Mouse (Mus musculus) cerebellum, adult 2 months (tissue): ENCODE results near the gene Setdb1.

ENCODE experiments used
- CTCF ChIP-seq: fragments of 200-500 bp; IDR thresholded peaks from 2 replicates; pipeline ENCODE4 v1.5.1; 2011; ENCODE audit warnings: low read depth, mild to moderate bottlenecking, control low read depth, low read length, moderate library complexity, borderline replicate concordance; ENCODE audit not compliant: insufficient read depth
- POLR2A ChIP-seq: fragments of 200-500 bp; IDR thresholded peaks from 2 replicates; pipeline ENCODE4 v1.6.1; 2011; ENCODE audit warnings: low read length, control low read depth, borderline replicate concordance; ENCODE audit not compliant: insufficient read depth

GRCm38 (mm10) chr3:95315844-95316550 is 41.0 kb downstream of the Setdb1 start:
- TF ChIP-seq CTCF, result no peak
- no peak for TF ChIP-seq POLR2A
